Mouse (Mus musculus): ENCODE measurements around the gene Gm49361. TPM values are rescaled to one million over a fixed set of nuclear protein-coding genes. Genes with fewer than 3 reads are reported as not detected.
"Not testable (repeated sequence)": the region's sequence is repeated elsewhere in the genome, so short reads cannot be mapped to it uniquely, and the experiment has no call there.

Gene Gm49361
- polyA plus RNA-seq, 1 experiment from 2014 or later, result not detected

GRCm38 (mm10) chr14:57753351-57753992, 7.6 kb upstream of the Gm49361 start:
- no peak overlapping the region for H3K4me2 ChIP-seq (replicated peaks)
- no peaks in the 10 kb centered on the region for H3K9me3 ChIP-seq
- H3K4me1 ChIP-seq, result peaks cover 12% of the 10 kb centered on the region; the same call in 1 of the 2 replicates
- peaks cover 9% of the 10 kb centered on the region; the same call in 1 of the 2 replicates for H3K27me3 ChIP-seq
- no peak overlapping the region; the same call in 1 of the 2 replicates for H3K9ac ChIP-seq (replicated peaks)
- no peak overlapping the region for H3K4me3 ChIP-seq
- no peaks in the 10 kb centered on the region for H3K36me3 ChIP-seq
- 4% methylated on average over 9 of the region's 9 CpGs for WGBS
- H3K27ac ChIP-seq (replicated peaks), result no peak overlapping the region; the same call in 1 of the 2 replicates
- peak; percentile 54 for ATAC-seq (ENCODE audit: low FRiP score, low read depth)

GRCm38 (mm10) chr14:57751006-57751405, 5.1 kb upstream of the Gm49361 start:
- H3K36me3 ChIP-seq; H3K9me3 ChIP-seq; H3K4me2 ChIP-seq (replicated peaks); H3K27ac ChIP-seq (replicated peaks); ATAC-seq (ENCODE audit: low FRiP score, low read depth); H3K9ac ChIP-seq (replicated peaks); H3K4me3 ChIP-seq: not testable (repeated sequence)
- peaks cover 21% of the 10 kb centered on the region for H3K27me3 ChIP-seq
- H3K4me1 ChIP-seq, result peaks cover 12% of the 10 kb centered on the region; the same call in 1 of the 2 replicates

GRCm38 (mm10) chr14:57749501-57749900, 3.6 kb upstream of the Gm49361 start:
- H3K36me3 ChIP-seq, result no peaks in the 10 kb centered on the region
- no peak overlapping the region for H3K4me2 ChIP-seq (replicated peaks)
- H3K27me3 ChIP-seq, result peaks cover 21% of the 10 kb centered on the region
- ATAC-seq (ENCODE audit: low FRiP score, low read depth), result no peak
- no peaks in the 10 kb centered on the region for H3K9me3 ChIP-seq
- no peak overlapping the region for H3K4me3 ChIP-seq
- no peak overlapping the region for H3K27ac ChIP-seq (replicated peaks)
- peaks cover 18% of the 10 kb centered on the region for H3K4me1 ChIP-seq
- WGBS, result 81% methylated on average over 2 of the region's 2 CpGs
- H3K9ac ChIP-seq (replicated peaks), result no peak overlapping the region

- Histone ChIP-seq H3K36me3 (no peaks in the 10 kb centered on the region), H3K4me2 (replicated peaks) (peak overlapping the region; percentile 90), H3K27me3 (peaks cover 16% of the 10 kb centered on the region), H3K4me1 (peaks cover 9% of the 10 kb centered on the region), H3K27ac (replicated peaks) (peak overlapping the region; percentile 77), H3K9me3 (no peaks in the 10 kb centered on the region), H3K9ac (replicated peaks) (peak overlapping the region; percentile 90), H3K4me3 (peak overlapping the region; percentile 95)
- WGBS, result under 1% methylated on average over 80 of the region's 103 CpGs
- peak; percentile 75 for ATAC-seq (ENCODE audit: low FRiP score, low read depth)
Observed at GRCm38 (mm10) chr14:57745291-57745969, 473 bp downstream of the Gm49361 start.

- H3K27me3 ChIP-seq, result peaks cover 12% of the 10 kb centered on the region
- H3K36me3 ChIP-seq, result no peaks in the 10 kb centered on the region
- peak overlapping the region; percentile 90 for H3K4me2 ChIP-seq (replicated peaks)
- H3K27ac ChIP-seq (replicated peaks), result no peak overlapping the region
- 2% methylated on average over 8 of the region's 8 CpGs for WGBS
- ATAC-seq (ENCODE audit: low FRiP score, low read depth), result no peak
- H3K9ac ChIP-seq (replicated peaks), result 0 out of 2 replicates have a peak overlapping the region, but pooled peaks have one; percentile 90
- peak overlapping the region; percentile 95 for H3K4me3 ChIP-seq
- peaks cover 9% of the 10 kb centered on the region for H3K4me1 ChIP-seq
- no peaks in the 10 kb centered on the region for H3K9me3 ChIP-seq
Observed at GRCm38 (mm10) chr14:57744547-57744946, 1.4 kb downstream of the Gm49361 start.

GRCm38 (mm10) chr14:57740651-57741050, 5.3 kb downstream of the Gm49361 start:
- no peak overlapping the region for H3K4me3 ChIP-seq
- peaks cover 9% of the 10 kb centered on the region for H3K4me1 ChIP-seq
- H3K36me3 ChIP-seq, result no peaks in the 10 kb centered on the region
- no peaks in the 10 kb centered on the region for H3K27me3 ChIP-seq
- no peak for ATAC-seq (ENCODE audit: low FRiP score, low read depth)
- no peaks in the 10 kb centered on the region for H3K9me3 ChIP-seq
- 84% methylated on average over 8 of the region's 8 CpGs for WGBS
- no peak overlapping the region for H3K9ac ChIP-seq (replicated peaks)
- H3K4me2 ChIP-seq (replicated peaks), result no peak overlapping the region
- H3K27ac ChIP-seq (replicated peaks), result no peak overlapping the region

- Histone ChIP-seq H3K27me3 (no peaks in the 10 kb centered on the region), H3K9ac (replicated peaks) (no peak overlapping the region), H3K36me3 (0 out of 2 replicates have a peak, but pooled peaks cover 3% of the 10 kb centered on the region), H3K27ac (replicated peaks) (no peak overlapping the region), H3K4me1 (peaks cover 11% of the 10 kb centered on the region; the same call in 1 of the 2 replicates), H3K9me3 (no peaks in the 10 kb centered on the region), H3K4me2 (replicated peaks) (no peak overlapping the region), H3K4me3 (no peak overlapping the region)
- ATAC-seq (ENCODE audit: low FRiP score, low read depth), result no peak
Observed at GRCm38 (mm10) chr14:57737089-57737488, 8.8 kb downstream of the Gm49361 start.

- no peaks in the 10 kb centered on the region for H3K27me3 ChIP-seq
- H3K9ac ChIP-seq (replicated peaks), result no peak overlapping the region
- H3K4me1 ChIP-seq, result peaks cover 14% of the 10 kb centered on the region; the same call in 1 of the 2 replicates
- H3K4me2 ChIP-seq (replicated peaks), result no peak overlapping the region
- 82% methylated on average over 4 of the region's 4 CpGs for WGBS
- ATAC-seq (ENCODE audit: low FRiP score, low read depth), result no peak
- H3K4me3 ChIP-seq, result no peak overlapping the region
- no peaks in the 10 kb centered on the region for H3K9me3 ChIP-seq
- no peak overlapping the region for H3K27ac ChIP-seq (replicated peaks)
- H3K36me3 ChIP-seq, result 0 out of 2 replicates have a peak, but pooled peaks cover 3% of the 10 kb centered on the region
Observed at GRCm38 (mm10) chr14:57736141-57736540, 9.8 kb downstream of the Gm49361 start.

GRCm38 (mm10) chr14:57732668-57733293, 13.1 kb downstream of the Gm49361 start:
- 0 out of 2 replicates have a peak overlapping the region, but pooled peaks have one; percentile 12 for H3K27ac ChIP-seq (replicated peaks)

GRCm38 (mm10) chr14:57730527-57730926, 15.4 kb downstream of the Gm49361 start:
- Histone ChIP-seq H3K4me1 (peaks cover 27% of the 10 kb centered on the region), H3K27me3 (no peaks in the 10 kb centered on the region), H3K9ac (replicated peaks) (no peak overlapping the region), H3K36me3 (peaks cover 9% of the 10 kb centered on the region; the same call in 1 of the 2 replicates), H3K4me2 (replicated peaks) (no peak overlapping the region), H3K27ac (replicated peaks) (no peak overlapping the region), H3K4me3 (no peak overlapping the region), H3K9me3 (no peaks in the 10 kb centered on the region)
- WGBS, result 49% methylated on average over 9 of the region's 9 CpGs
- ATAC-seq (ENCODE audit: low FRiP score, low read depth), result no peak

More at GRCm38 (mm10) chr14:57732668-57733293, 13.1 kb downstream of the Gm49361 start:
- Histone ChIP-seq H3K36me3 (0 out of 2 replicates have a peak, but pooled peaks cover 3% of the 10 kb centered on the region), H3K9me3 (no peaks in the 10 kb centered on the region), H3K4me2 (replicated peaks) (no peak overlapping the region), H3K4me1 (peaks cover 27% of the 10 kb centered on the region), H3K4me3 (no peak overlapping the region), H3K27me3 (no peaks in the 10 kb centered on the region), H3K9ac (replicated peaks) (no peak overlapping the region)
- ATAC-seq (ENCODE audit: low FRiP score, low read depth), result peak; percentile 41; the same call in 1 of the 2 replicates
- 61% methylated on average over 6 of the region's 6 CpGs for WGBS

GRCm38 (mm10) chr14:57729975-57730499, 15.9 kb downstream of the Gm49361 start:
- Histone ChIP-seq H3K4me2 (replicated peaks) (no peak overlapping the region), H3K9ac (replicated peaks) (no peak overlapping the region), H3K27me3 (no peaks in the 10 kb centered on the region), H3K4me3 (no peak overlapping the region), H3K27ac (replicated peaks) (no peak overlapping the region), H3K36me3 (peaks cover 9% of the 10 kb centered on the region; the same call in 1 of the 2 replicates), H3K9me3 (no peaks in the 10 kb centered on the region), H3K4me1 (peaks cover 27% of the 10 kb centered on the region)
- WGBS, result 79% methylated on average over 5 of the region's 5 CpGs
- ATAC-seq (ENCODE audit: low FRiP score, low read depth), result no peak
